Mouse (Mus musculus) small intestine, adult 2 months (tissue): Measurements from ENCODE around the gene Mt3.

Source experiments
- CTCF ChIP-seq: fragments of 200-500 bp; IDR thresholded peaks from 2 replicates; pipeline ENCODE4 v1.5.1; 2012; ENCODE audit warnings: low read depth, mild to moderate bottlenecking, control low read depth, inconsistent platforms, low read length, moderate library complexity, mixed read lengths; ENCODE audit not compliant: insufficient replicate concordance, insufficient read length; ENCODE audit errors: extremely low read depth
- POLR2A ChIP-seq: fragments of 200-500 bp; IDR thresholded peaks from 2 replicates; pipeline ENCODE4 v1.6.1; 2012; ENCODE audit warnings: low read depth, mild to moderate bottlenecking, control low read depth, inconsistent platforms, low read length, moderate library complexity

DNA sequence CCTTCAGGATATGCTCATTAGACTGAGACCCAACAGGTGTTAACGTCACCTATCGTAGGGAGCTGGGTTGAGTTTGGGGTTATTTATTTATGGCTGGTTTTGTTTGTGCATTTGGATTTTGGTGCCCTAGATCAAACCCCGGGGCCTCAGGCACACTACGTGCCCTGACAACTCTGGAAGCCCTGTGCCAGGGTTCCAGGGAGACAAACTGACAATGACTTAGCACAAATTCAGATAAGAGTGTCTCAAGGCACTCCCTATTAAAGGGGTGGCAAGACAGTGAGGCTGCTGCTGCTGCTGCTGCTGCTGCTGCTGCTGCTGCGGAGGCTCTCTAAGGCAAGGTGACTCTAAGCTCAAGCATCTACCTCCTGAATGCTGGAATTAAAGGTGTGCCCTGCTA is 17.1 kb downstream of the Mt3 start:
- no peak for TF ChIP-seq CTCF
- no peak for TF ChIP-seq POLR2A
